Mouse (Mus musculus) cerebellum, adult 18-20 months (tissue): ENCODE data around the gene 2210408I21Rik.

Experiments
- DNase-seq, 2 experiments: peaks; one replicate each; pipeline ENCODE4 v3.0.0; 2021

2210408I21Rik gene

GRCm38 (mm10) chr13:77278659-77279413, 143.5 kb downstream of the 2210408I21Rik start:
- DNase-seq = no peak

GRCm38 (mm10) chr13:77295519-77295918, 160.2 kb downstream of the 2210408I21Rik start:
- no peak for DNase-seq

- DNase-seq = no peak
These were observed 188.8 kb downstream of the 2210408I21Rik start for GRCm38 (mm10) chr13:77324101-77324500.

GRCm38 (mm10) chr13:77326174-77326959, 191.0 kb downstream of the 2210408I21Rik start:
- DNase-seq = no peak

- DNase-seq = no peak
These were observed 206.8 kb downstream of the 2210408I21Rik start for GRCm38 (mm10) chr13:77342097-77342496.

- DNase-seq = no peak
These were observed 250.2 kb downstream of the 2210408I21Rik start for GRCm38 (mm10) chr13:77385448-77385970.

GRCm38 (mm10) chr13:77386001-77386400, 250.7 kb downstream of the 2210408I21Rik start:
- DNase-seq = no peak

GRCm38 (mm10) chr13:77388148-77388547, 252.8 kb downstream of the 2210408I21Rik start:
- no peak for DNase-seq

GRCm38 (mm10) chr13:77389209-77389608, 253.9 kb downstream of the 2210408I21Rik start:
- DNase-seq = no peak

GRCm38 (mm10) chr13:77396374-77396773, 261.0 kb downstream of the 2210408I21Rik start:
- DNase-seq = no peak

- no peak for DNase-seq
These were observed 261.6 kb downstream of the 2210408I21Rik start for GRCm38 (mm10) chr13:77396981-77397380.

- DNase-seq = no peak
These were observed 262.3 kb downstream of the 2210408I21Rik start for GRCm38 (mm10) chr13:77397646-77398045.

GRCm38 (mm10) chr13:77398477-77398876, 263.1 kb downstream of the 2210408I21Rik start:
- no peak for DNase-seq

- DNase-seq = no peak
These were observed 265.4 kb downstream of the 2210408I21Rik start for GRCm38 (mm10) chr13:77400762-77401161.

GRCm38 (mm10) chr13:77408530-77408929, 273.2 kb downstream of the 2210408I21Rik start:
- no peak for DNase-seq

GRCm38 (mm10) chr13:77409804-77410203, 274.5 kb downstream of the 2210408I21Rik start:
- DNase-seq = no peak

GRCm38 (mm10) chr13:77412829-77413228, 277.5 kb downstream of the 2210408I21Rik start:
- DNase-seq = no peak

GRCm38 (mm10) chr13:77450007-77450567, 314.7 kb downstream of the 2210408I21Rik start:
- DNase-seq = no peak

GRCm38 (mm10) chr13:77470093-77470621, 334.8 kb downstream of the 2210408I21Rik start:
- DNase-seq = no peak

GRCm38 (mm10) chr13:77476420-77476819, 341.1 kb downstream of the 2210408I21Rik start:
- no peak for DNase-seq

- DNase-seq = no peak
These were observed 343.2 kb downstream of the 2210408I21Rik start for GRCm38 (mm10) chr13:77478425-77479119.

GRCm38 (mm10) chr13:77489938-77490651, 354.8 kb downstream of the 2210408I21Rik start:
- DNase-seq = no peak
